Mouse (Mus musculus): ENCODE measurements around the gene AC131692.1. TPM values are rescaled to one million over a fixed set of nuclear protein-coding genes. Genes with fewer than 3 reads are reported as not detected.

The AC131692.1 gene
- total and polyA plus RNA-seq, 3 experiments, result 0.39 to 2.9 TPM; not detected in 1

GRCm38 (mm10) chr19:6076564-6077393 is 17.4 kb upstream of the AC131692.1 start, which contains the start of gene Vps51 (continued):
- peak; percentile 96 for TF ChIP-seq SIN3A (IDR thresholded peaks at IDR 0.05; ENCODE audit: low read length)
- no peak for TF ChIP-seq TAL1 (IDR thresholded peaks at IDR 0.05; ENCODE audit: low read length)
- TF ChIP-seq KAT2A (conservative IDR thresholded peaks at IDR 0.05; ENCODE audit: low read depth, low read length), result peak; percentile 83
- TF ChIP-seq GABPA (IDR thresholded peaks at IDR 0.05; ENCODE audit: low read depth, low read length), result no peak
- 0 out of 2 replicates have a peak, but pooled peaks have one; percentile 63 for TF ChIP-seq UBTF (IDR thresholded peaks at IDR 0.05; ENCODE audit: borderline replicate concordance, insufficient read depth, low read depth, low read length)

GRCm38 (mm10) chr19:6079983-6080480 is 14.2 kb upstream of the AC131692.1 start, which contains the start of gene Tmem262:
Gene Tmem262, plus strand, starts transcription at chr19:6080033.
- no peaks in the 10 kb centered on the region for H3K27me3 ChIP-seq (ENCODE audit: control insufficient read depth in 1 of 2, insufficient read depth in 2 of 2, low read length in 2 of 2)
- peaks cover 22% of the 10 kb centered on the region for H3K79me2 ChIP-seq (ENCODE audit: control insufficient read depth, insufficient read depth, low read length, poor library complexity)
- no peak within 1 kb of the TSS for H3K27ac ChIP-seq (ENCODE audit: control insufficient read depth, low read depth, low read length)
- DNase-seq (ENCODE audit: low read depth, low spot score), result no peak
- H3K9me3 ChIP-seq (replicated peaks; ENCODE audit: insufficient read depth, low read length), result no peaks in the 10 kb centered on the region
- TF ChIP-seq ZKSCAN1 (IDR thresholded peaks at IDR 0.05; ENCODE audit: low read depth, low read length) (no peak), ELF1 (IDR thresholded peaks at IDR 0.05; ENCODE audit: low read depth, low read length) (no peak), ZMIZ1 (IDR thresholded peaks at IDR 0.05; ENCODE audit: low read depth, low read length) (no peak), ZNF384 (IDR thresholded peaks at IDR 0.05; ENCODE audit: low read depth, low read length) (no peak), SMC3 (IDR thresholded peaks at IDR 0.05; ENCODE audit: low read depth, low read length) (no peak), USF2 (IDR thresholded peaks at IDR 0.05; ENCODE audit: borderline replicate concordance in 1 of 2, insufficient read depth in 1 of 2, low read depth in 1 of 2, low read length in 2 of 2) (no peak)
- no peak within 1 kb of the TSS for H3K9ac ChIP-seq (ENCODE audit: control insufficient read depth, low read depth, low read length, poor library complexity, severe bottlenecking)
- H3K4me3 ChIP-seq (ENCODE audit: control insufficient read depth in 1 of 2, insufficient read depth in 1 of 2, low read depth in 2 of 2, low read length in 2 of 2), result no peak within 1 kb of the TSS
- peaks cover 0 to 12% of the 10 kb centered on the region in 2 experiments; a peak in 2 of 4 replicates for H3K4me1 ChIP-seq (ENCODE audit: control insufficient read depth in 1 of 2, insufficient read depth in 2 of 2, low read length in 2 of 2)
- H3K36me3 ChIP-seq (ENCODE audit: control insufficient read depth in 1 of 2, insufficient read depth in 2 of 2, low read length in 2 of 2), result peaks cover 0 to 4% of the 10 kb centered on the region in 2 experiments; a peak in 1 of 4 replicates

- H3K36me3 ChIP-seq (ENCODE audit: control insufficient read depth in 1 of 2, insufficient read depth in 2 of 2, low read length in 2 of 2), result peaks cover 0 to 9% of the 10 kb centered on the region in 2 experiments
- H3K27ac ChIP-seq (ENCODE audit: control insufficient read depth, low read depth, low read length), result no peak within 1 kb of the TSS
- no peak within 1 kb of the TSS for H3K4me3 ChIP-seq (ENCODE audit: control insufficient read depth in 1 of 2, insufficient read depth in 1 of 2, low read depth in 2 of 2, low read length in 2 of 2)
- DNase-seq (ENCODE audit: low read depth, low spot score), result no peak
- no peaks in the 10 kb centered on the region for H3K9me3 ChIP-seq (replicated peaks; ENCODE audit: insufficient read depth, low read length)
- TF ChIP-seq ZKSCAN1 (IDR thresholded peaks at IDR 0.05; ENCODE audit: low read depth, low read length) (no peak), MYC (IDR thresholded peaks at IDR 0.05; ENCODE audit: low read depth, low read length) (no peak), EP300 (IDR thresholded peaks at IDR 0.05; ENCODE audit: low read depth in 1 of 2, low read length in 2 of 2) (no peak), ZNF384 (IDR thresholded peaks at IDR 0.05; ENCODE audit: low read depth, low read length) (no peak), MEF2A (IDR thresholded peaks at IDR 0.05; ENCODE audit: extremely low read depth, insufficient replicate concordance, low read depth, low read length, poor library complexity, severe bottlenecking) (no peak), RCOR1 (IDR thresholded peaks at IDR 0.05; ENCODE audit: low read depth, low read length) (no peak), TCF12 (IDR thresholded peaks at IDR 0.05; ENCODE audit: low read depth, low read length) (no peak), BHLHE40 (IDR thresholded peaks at IDR 0.05; ENCODE audit: borderline replicate concordance, low read depth, low read length) (no peak), RAD21 (IDR thresholded peaks at IDR 0.05; ENCODE audit: low read depth, low read length) (no peak), TBP (IDR thresholded peaks at IDR 0.05; ENCODE audit: low read depth, low read length) (no peak), UBTF (IDR thresholded peaks at IDR 0.05; ENCODE audit: borderline replicate concordance, insufficient read depth, low read depth, low read length) (no peak), HCFC1 (IDR thresholded peaks at IDR 0.05; ENCODE audit: low read depth, low read length) (no peak)
- H3K79me2 ChIP-seq (ENCODE audit: control insufficient read depth, insufficient read depth, low read length, poor library complexity), result peaks cover 22% of the 10 kb centered on the region
- no peaks in the 10 kb centered on the region for H3K27me3 ChIP-seq (ENCODE audit: control insufficient read depth in 1 of 2, insufficient read depth in 2 of 2, low read length in 2 of 2)
- no peak within 1 kb of the TSS for H3K9ac ChIP-seq (ENCODE audit: control insufficient read depth, low read depth, low read length, poor library complexity, severe bottlenecking)
- H3K4me1 ChIP-seq (ENCODE audit: control insufficient read depth in 1 of 2, insufficient read depth in 2 of 2, low read length in 2 of 2), result peaks cover 0 to 5% of the 10 kb centered on the region in 2 experiments; a peak in 2 of 4 replicates
These were observed 12.1 kb upstream of the AC131692.1 start, which contains the start of gene Gm28374 for GRCm38 (mm10) chr19:6082156-6082555. Gene Gm28374, minus strand, starts transcription at chr19:6082256.
